Mouse (Mus musculus) embryonic facial prominence, embryonic 10.5 days (tissue): ENCODE measurements around the gene Zfp239. TPM values are rescaled to one million over a fixed set of nuclear protein-coding genes. Genes with fewer than 3 reads are reported as not detected.

Experiments used
- DNase-seq: peaks from one replicate; pipeline ENCODE4 v3.0.0-alpha.2; 2017; ENCODE audit warnings: low spot score
- H3K27ac ChIP-seq: fragments of 300-500 bp; sonication (generic); replicated peaks from 2 replicates; pipeline ENCODE4 v1.5.1; 2016; ENCODE audit warnings: mild to moderate bottlenecking
- H3K27me3 ChIP-seq: fragments of 300-500 bp; sonication (generic); replicated peaks from 2 replicates; pipeline ENCODE4 v1.6.1; 2016; ENCODE audit warnings: low read depth, mild to moderate bottlenecking; ENCODE audit not compliant: poor library complexity, severe bottlenecking
- H3K36me3 ChIP-seq: fragments of 300-500 bp; sonication (generic); replicated peaks from 2 replicates; pipeline ENCODE4 v1.6.1; 2016; ENCODE audit warnings: mild to moderate bottlenecking, moderate library complexity
- H3K4me1 ChIP-seq: fragments of 300-500 bp; sonication (generic); 2 replicates; pipeline ENCODE4 v1.6.1; 2016
- H3K4me3 ChIP-seq: fragments of 300-500 bp; sonication (generic); 2 replicates; pipeline ENCODE4 v1.5.1; 2016; ENCODE audit warnings: mild to moderate bottlenecking, moderate library complexity
- H3K9me3 ChIP-seq: fragments of 300-500 bp; sonication (generic); 2 replicates; pipeline ENCODE4 v1.6.1; 2016; ENCODE audit warnings: mild to moderate bottlenecking
- WGBS: fragments of 180-500 bp; shearing (Covaris S2); methylation state at CpG from one replicate; pipeline ENCODE4 v1.1.7; 2016; 5-methylcytosine and 5-hydroxymethylcytosine counted together
- polyA plus RNA-seq: library from polyadenylated mRNA; unstranded; fragments of >200 nt; fragmentation: Nextera tagmentation; extraction: Ambion mirVana; gene quantifications from 2 replicates; pipeline ENCODE4 v1.2.1, GENCODE M21; 2016

Gene Zfp239
- polyA plus RNA-seq, 1 experiment from 2014 or later: 13.1 TPM

DNA sequence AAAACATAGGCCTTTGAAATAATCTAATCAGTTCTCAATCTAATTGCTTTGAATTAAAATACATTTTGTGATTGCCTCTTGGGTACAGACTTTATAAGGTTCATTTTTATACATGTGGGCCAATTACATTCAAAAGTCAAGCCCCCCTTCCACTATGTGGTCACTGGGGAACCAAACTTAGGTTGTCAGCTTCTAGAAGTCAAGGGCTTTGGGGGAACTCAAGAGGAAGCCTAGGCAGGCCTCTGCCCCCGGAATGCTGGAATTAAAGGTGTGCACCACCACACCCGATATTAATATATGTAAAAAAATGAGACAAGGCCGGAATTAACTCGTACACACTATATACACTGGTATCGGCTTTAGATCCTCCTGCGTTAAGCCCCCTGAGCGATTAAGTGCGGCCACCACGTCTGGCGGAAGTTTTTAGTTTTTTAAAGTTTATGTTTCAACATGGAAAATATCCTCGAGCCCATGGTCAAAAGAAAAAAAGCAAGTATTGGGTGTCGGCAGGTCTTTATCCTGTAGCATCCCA lies 54.4 kb downstream of the Zfp239 start:
- Histone ChIP-seq H3K36me3 (peaks cover 32% of the 10 kb centered on the region), H3K27ac (peak overlapping the region; percentile 96), H3K9me3 (no peaks in the 10 kb centered on the region), H3K4me1 (peaks cover 52% of the 10 kb centered on the region), H3K4me3 (peak overlapping the region; percentile 77), H3K27me3 (no peaks in the 10 kb centered on the region)
- WGBS: 2% methylated on average over 12 of the region's 12 CpGs
- no peak for DNase-seq

DNA sequence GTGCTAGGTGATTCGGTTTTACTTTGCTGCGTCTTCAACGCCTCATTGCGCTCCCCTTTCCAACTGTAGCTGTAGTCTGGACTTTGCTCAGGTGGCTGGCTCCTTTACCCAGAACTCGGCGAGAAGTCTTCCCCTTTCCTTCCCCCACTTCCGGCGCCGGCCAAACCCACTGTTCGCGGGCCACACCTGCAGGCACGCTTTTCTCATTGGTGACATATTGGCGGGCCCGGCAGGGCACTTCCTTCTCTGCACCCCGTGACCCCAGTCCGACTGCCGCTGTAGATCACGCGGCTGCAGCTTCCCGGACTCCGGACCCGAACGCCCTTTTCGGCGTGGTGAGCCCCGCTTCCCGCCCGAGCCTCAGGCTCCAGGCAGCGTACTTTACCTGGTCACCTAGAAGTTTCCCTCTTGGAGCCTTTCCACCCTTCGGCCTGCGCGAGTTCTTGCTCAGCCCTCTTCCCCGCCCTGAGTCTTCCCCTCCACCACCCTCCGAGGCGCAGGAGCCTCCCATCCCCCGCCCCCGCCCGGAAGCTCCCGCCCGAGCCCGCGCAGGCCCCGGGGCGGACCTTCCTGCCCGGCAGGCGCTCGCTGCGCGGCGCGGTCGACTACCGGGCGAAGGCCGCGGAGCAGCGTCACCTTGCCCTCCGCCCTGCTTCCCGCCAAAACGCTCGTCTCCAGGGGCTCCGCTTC lies 55.0 kb downstream of the Zfp239 start:
- Histone ChIP-seq H3K27me3 (no peaks in the 10 kb centered on the region), H3K4me3 (peak overlapping the region; percentile 77), H3K4me1 (peaks cover 52% of the 10 kb centered on the region), H3K9me3 (no peaks in the 10 kb centered on the region), H3K27ac (peak overlapping the region; percentile 96), H3K36me3 (peaks cover 38% of the 10 kb centered on the region)
- under 1% methylated on average over 62 of the region's 62 CpGs for WGBS
- peak; percentile 91 for DNase-seq

DNA sequence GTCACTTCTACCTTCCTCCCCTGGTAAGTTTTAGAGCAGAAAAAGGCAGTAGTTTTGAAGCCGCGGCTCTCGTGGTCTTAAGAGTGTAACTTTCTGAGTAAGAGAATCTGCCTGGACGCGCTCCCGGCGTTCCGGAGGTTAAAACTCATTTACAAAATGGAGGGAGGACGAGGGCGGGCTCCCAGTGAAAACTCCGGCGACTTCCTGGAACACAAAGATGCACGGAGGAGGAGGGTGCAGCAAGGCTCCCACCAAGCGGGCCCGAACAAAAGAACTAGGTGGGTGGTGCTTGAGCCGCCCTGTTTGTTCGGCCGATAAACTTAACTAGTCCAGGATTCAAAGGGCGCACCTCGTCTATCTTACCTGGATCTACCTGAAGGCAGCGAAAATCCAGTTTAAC lies 55.7 kb downstream of the Zfp239 start:
- Histone ChIP-seq H3K36me3 (peaks cover 45% of the 10 kb centered on the region), H3K9me3 (no peaks in the 10 kb centered on the region), H3K27ac (peak overlapping the region; percentile 96), H3K27me3 (no peaks in the 10 kb centered on the region), H3K4me1 (peaks cover 52% of the 10 kb centered on the region), H3K4me3 (peak overlapping the region; percentile 77)
- peak; percentile 78 for DNase-seq
- WGBS: 1% methylated on average over 21 of the region's 21 CpGs

DNA sequence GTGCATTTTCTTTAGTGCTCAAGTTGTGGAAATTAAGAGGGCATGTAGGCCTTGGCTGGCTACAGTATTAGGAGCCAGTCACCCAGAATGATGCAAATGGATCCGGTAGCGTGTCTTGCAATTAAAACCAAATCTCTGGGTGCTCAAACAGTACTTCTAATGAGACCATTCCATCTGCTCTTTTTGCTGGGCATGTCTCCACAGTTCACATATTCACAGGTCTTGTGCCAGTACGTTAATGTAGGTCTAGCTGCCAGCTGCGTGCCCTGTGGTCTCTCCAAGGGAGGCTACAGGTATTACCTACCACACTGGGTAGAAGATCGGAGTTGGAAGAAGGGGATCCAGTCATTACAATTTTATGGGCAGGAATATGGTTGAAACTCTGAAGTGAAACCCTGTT lies 56.1 kb downstream of the Zfp239 start:
- H3K27ac ChIP-seq: peak overlapping the region; percentile 96
- H3K9me3 ChIP-seq: no peaks in the 10 kb centered on the region
- WGBS: 42% methylated on average over 5 of the region's 5 CpGs
- no peak for DNase-seq
- peak overlapping the region; percentile 77 for H3K4me3 ChIP-seq
- H3K4me1 ChIP-seq: peaks cover 52% of the 10 kb centered on the region
- no peaks in the 10 kb centered on the region for H3K27me3 ChIP-seq
- H3K36me3 ChIP-seq: peaks cover 48% of the 10 kb centered on the region

DNA sequence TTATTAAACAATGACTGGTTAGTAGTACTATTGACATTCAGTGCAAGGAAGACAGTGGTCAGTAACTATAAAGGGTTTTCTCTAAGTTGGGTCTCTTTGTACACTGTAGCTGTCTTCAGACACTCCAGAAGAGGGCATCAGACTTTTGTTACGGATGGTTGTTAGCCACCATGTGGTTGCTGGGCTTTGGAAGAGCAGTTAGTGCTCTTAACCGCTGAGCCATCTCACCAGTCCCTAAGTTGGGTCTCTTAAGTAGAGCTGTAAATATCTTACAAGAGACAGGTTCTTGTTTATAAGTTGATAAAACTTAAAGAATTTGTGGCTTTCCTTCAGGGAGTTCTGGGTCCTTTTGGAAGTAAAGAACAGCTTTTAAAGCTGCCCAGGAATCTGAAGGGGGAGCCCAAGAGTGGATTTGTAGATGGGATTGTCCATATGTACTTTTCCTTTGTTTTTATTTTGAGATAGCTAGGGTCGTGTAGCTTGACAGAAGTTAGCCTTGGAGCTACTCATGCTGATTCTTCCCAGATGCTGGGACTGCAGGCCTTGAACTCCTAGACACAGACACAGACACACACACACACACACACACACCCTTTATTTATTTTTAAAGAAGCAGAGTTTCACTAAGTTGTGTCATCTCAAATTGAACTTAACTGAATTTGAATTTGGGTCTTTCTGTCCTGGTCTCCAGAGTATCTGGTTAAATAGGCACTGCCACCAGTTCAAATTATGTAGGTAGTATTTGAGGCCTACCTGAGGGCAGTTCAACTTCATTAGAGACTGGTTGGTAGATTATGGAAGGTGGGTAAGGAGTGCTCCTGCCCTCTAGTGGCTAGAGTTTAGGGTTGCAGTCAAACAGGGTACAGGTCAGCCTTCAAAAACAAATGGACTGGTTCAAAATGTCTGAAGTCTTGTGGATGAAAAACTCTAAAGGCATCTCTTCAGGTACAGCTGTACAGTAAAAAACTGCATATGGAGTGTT lies 59.0 kb downstream of the Zfp239 start:
- WGBS: 63% methylated on average over 3 of the region's 3 CpGs
- no peaks in the 10 kb centered on the region for H3K27me3 ChIP-seq
- H3K4me3 ChIP-seq: peak overlapping the region; percentile 77; the same call in 1 of the 2 replicates
- H3K9me3 ChIP-seq: no peaks in the 10 kb centered on the region
- peaks cover 63% of the 10 kb centered on the region for H3K36me3 ChIP-seq
- peaks cover 38% of the 10 kb centered on the region for H3K4me1 ChIP-seq
- peak; percentile 40 for DNase-seq
- H3K27ac ChIP-seq: no peak overlapping the region

DNA sequence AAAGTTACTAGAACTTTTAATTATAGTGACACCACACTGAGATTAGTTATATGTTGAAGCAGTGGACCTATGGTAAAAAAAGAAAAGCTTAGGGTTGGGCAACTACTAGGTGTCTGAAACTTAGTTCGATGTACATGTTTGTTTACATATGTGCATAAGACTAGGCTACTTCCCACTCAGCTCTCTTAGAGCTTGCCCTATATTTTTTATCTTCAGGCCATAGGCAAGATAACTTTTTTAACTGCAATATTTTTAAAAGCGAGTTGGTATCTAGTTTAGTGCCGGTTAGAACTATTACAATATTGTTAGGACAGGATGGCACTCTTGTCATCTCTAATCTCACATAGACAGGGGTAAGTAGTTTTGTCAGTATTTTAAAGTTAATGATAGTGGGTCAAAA lies 60.1 kb downstream of the Zfp239 start:
- Histone ChIP-seq H3K27ac (no peak overlapping the region), H3K9me3 (no peaks in the 10 kb centered on the region), H3K4me3 (no peak overlapping the region), H3K4me1 (peaks cover 31% of the 10 kb centered on the region), H3K36me3 (peaks cover 74% of the 10 kb centered on the region), H3K27me3 (no peaks in the 10 kb centered on the region)
- WGBS: 94% methylated on average over 3 of the region's 3 CpGs
- no peak for DNase-seq

Other genes starting within 250 kb of the Zfp239 start
- gene Zfp637, start 20.9 kb upstream of the Zfp239 start, polyA plus RNA-seq: 115 and 127 TPM in 2 replicates
- gene Hnrnpf, start 38.2 kb downstream of the Zfp239 start, polyA plus RNA-seq: 874 and 878 TPM in 2 replicates
- 2.5 and 3.8 TPM in 2 replicates for gene Fxyd4, start 75.6 kb downstream of the Zfp239 start, polyA plus RNA-seq
- gene Rasgef1a, start 149.3 kb downstream of the Zfp239 start, polyA plus RNA-seq: 0.06 and 0.13 TPM in 2 replicates